Mouse (Mus musculus): ENCODE results near the gene Fam83g. TPM values are rescaled to one million over a fixed set of nuclear protein-coding genes. Genes with fewer than 3 reads are reported as not detected.
A peak's percentile ranks its signal among the peaks of the same experiment; 100 is the strongest.

The Fam83g gene
- total and polyA plus RNA-seq, 2 experiments from 2014 or later, result 0.10 to 0.21 TPM

DNA sequence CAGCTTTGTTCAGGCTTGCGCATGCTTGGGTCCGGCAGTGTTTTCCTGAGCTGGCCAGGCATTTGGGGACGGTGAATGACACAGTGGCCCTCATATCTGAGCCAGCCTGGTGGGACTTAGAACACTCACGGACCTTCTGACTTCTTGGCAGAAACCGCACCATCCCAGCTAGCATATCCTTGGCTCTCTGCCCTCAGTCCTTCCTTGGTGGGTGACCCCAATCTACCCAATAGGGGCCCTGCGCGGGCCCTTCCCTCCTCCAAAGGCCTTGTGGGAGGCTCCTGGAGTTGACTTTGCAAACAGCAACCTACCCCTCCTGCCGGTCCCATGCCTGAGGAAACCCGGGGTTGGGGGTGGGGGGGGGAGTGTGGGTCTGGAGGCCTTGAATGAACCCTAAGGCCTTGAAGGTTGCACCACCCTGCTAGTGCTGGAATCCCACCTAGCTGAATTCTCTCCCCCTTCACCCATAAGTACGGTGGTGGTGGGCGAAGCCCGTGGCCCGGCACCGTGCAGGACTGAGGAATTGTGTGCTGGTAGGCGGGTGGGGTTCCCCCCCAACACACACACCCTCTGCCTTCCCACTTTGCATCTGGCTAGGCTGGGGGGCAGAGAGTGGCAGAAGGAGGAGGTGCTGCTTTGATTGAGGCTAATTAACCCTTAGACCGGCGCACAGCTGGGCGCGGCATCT lies 9.6 kb upstream of the Fam83g start:
- H3K27ac ChIP-seq, result no peak overlapping the region
- no peaks in the 10 kb centered on the region for H3K36me3 ChIP-seq (ENCODE audit: insufficient read depth, low read length)
- no peaks in the 10 kb centered on the region for H3K9me3 ChIP-seq (ENCODE audit: low read length)
- H3K9ac ChIP-seq (replicated peaks; ENCODE audit: low read length), result no peak overlapping the region
- no peak overlapping the region for H3K4me2 ChIP-seq (ENCODE audit: low read depth, low read length)
- peaks cover 9% of the 10 kb centered on the region for H3K4me1 ChIP-seq (ENCODE audit: insufficient read depth, low read length)
- no peaks in the 10 kb centered on the region for H3K27me3 ChIP-seq (ENCODE audit: insufficient read depth, low read length)
- 23% methylated on average over 19 of the region's 19 CpGs for WGBS
- DNase-seq (ENCODE audit: low spot score), result peak; percentile 11
- H3K4me3 ChIP-seq (ENCODE audit: low read length), result no peak overlapping the region
- ATAC-seq, result peak; percentile 41; the same call in 1 of the 2 replicates
- TF ChIP-seq CTCF (IDR thresholded peaks at IDR 0.05; ENCODE audit: low read depth), result no peak

DNA sequence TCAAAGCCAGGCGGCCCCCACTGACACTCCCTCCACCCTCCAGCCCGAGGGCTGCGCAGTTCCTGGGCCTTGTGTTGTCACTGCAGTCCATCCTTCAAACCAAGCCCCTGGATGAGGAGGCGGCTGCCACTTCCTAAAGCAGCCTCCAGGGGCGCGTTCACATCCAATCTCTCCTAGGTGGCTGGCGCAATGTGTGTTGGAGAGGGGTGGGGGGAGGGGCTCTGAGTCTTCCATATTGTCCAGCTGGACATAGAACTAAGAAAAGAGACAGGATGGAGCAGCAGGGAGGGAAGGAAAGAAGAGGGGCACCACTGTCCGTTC lies 9.1 kb upstream of the Fam83g start:
- Histone ChIP-seq H3K27ac (no peak overlapping the region), H3K4me1 (ENCODE audit: insufficient read depth, low read length) (peaks cover 9% of the 10 kb centered on the region), H3K4me2 (ENCODE audit: low read depth, low read length) (no peak overlapping the region), H3K36me3 (ENCODE audit: insufficient read depth, low read length) (no peaks in the 10 kb centered on the region), H3K4me3 (ENCODE audit: low read length) (no peak overlapping the region), H3K9me3 (ENCODE audit: low read length) (no peaks in the 10 kb centered on the region), H3K27me3 (ENCODE audit: insufficient read depth, low read length) (no peaks in the 10 kb centered on the region), H3K9ac (replicated peaks; ENCODE audit: low read length) (no peak overlapping the region)
- peak; percentile 73 for ATAC-seq
- DNase-seq (ENCODE audit: low spot score), result peak; percentile 77
- TF ChIP-seq CTCF (IDR thresholded peaks at IDR 0.05; ENCODE audit: low read depth), result peak; percentile 80
- WGBS, result 5% methylated on average over 8 of the region's 8 CpGs

DNA sequence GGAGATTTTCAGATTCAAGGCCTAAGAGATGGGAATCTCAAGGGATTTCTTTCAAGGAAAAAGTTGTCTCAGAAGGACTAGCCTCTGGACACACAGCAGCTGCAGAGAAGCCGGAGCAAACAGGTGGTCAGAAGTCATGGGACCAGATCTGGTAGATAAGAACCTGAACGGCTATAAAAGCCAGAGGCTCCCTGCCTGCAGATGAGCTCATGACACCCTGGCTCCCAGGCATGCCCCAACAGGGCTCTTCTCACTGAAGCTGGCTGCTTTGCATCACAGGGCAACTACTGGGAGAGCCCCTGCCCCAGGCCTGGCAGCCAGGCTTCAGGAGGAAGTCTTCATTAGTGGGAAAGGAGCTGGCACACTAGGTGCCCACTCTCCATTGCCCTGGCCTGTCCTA lies 8.6 kb upstream of the Fam83g start:
- ATAC-seq (no peak), DNase-seq (ENCODE audit: low spot score) (no peak)
- H3K36me3 ChIP-seq (ENCODE audit: insufficient read depth, low read length), result no peaks in the 10 kb centered on the region
- H3K4me3 ChIP-seq (ENCODE audit: low read length), result no peak overlapping the region
- no peak overlapping the region for H3K4me2 ChIP-seq (ENCODE audit: low read depth, low read length)
- H3K27me3 ChIP-seq (ENCODE audit: insufficient read depth, low read length), result no peaks in the 10 kb centered on the region
- no peaks in the 10 kb centered on the region for H3K9me3 ChIP-seq (ENCODE audit: low read length)
- no peak overlapping the region for H3K9ac ChIP-seq (replicated peaks; ENCODE audit: low read length)
- H3K27ac ChIP-seq, result no peak overlapping the region
- TF ChIP-seq CTCF (IDR thresholded peaks at IDR 0.05; ENCODE audit: low read depth), result no peak
- peaks cover 9% of the 10 kb centered on the region for H3K4me1 ChIP-seq (ENCODE audit: insufficient read depth, low read length)
- WGBS, result 67% methylated on average over 2 of the region's 2 CpGs

DNA sequence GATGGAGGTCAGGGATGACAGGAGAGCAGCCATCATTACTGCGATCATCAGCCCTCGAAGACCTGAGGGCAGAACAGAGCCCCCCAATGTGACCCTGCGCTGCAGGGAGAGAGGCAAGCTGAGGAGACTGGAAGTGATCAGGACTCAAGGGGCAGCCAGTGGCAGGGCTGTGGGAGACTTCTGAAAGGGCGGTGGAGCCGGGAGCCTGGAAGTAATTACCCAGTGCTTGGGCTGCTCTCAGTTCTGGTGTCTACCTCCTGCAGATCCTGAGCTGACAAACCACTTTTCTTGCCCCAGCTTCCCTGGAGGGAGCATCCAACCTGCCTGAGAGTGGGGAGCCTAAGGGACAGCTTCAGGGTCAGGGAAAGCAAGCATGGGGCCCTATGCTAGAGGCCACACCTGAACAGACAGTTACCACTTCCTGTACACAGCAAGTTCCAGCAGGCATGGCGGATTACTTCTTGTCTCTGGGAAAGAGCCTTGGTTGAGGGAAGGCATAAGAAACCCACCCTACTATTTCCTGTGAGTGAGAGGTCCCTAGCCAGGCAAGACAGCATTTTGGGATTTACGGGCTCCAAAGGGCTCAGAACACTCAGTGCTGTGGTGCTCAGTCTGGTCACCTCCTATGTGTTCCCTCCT lies 7.6 kb upstream of the Fam83g start:
- H3K27me3 ChIP-seq (ENCODE audit: insufficient read depth, low read length), result no peaks in the 10 kb centered on the region
- 68% methylated on average over 7 of the region's 7 CpGs for WGBS
- H3K4me3 ChIP-seq (ENCODE audit: low read length), result no peak overlapping the region
- no peak for DNase-seq (ENCODE audit: low spot score)
- peaks cover 9% of the 10 kb centered on the region for H3K4me1 ChIP-seq (ENCODE audit: insufficient read depth, low read length)
- H3K9ac ChIP-seq (replicated peaks; ENCODE audit: low read length), result no peak overlapping the region
- H3K4me2 ChIP-seq (ENCODE audit: low read depth, low read length), result no peak overlapping the region
- no peak overlapping the region for H3K27ac ChIP-seq
- no peak for ATAC-seq
- H3K36me3 ChIP-seq (ENCODE audit: insufficient read depth, low read length), result no peaks in the 10 kb centered on the region
- H3K9me3 ChIP-seq (ENCODE audit: low read length), result no peaks in the 10 kb centered on the region
- no peak for TF ChIP-seq CTCF (IDR thresholded peaks at IDR 0.05; ENCODE audit: low read depth)

DNA sequence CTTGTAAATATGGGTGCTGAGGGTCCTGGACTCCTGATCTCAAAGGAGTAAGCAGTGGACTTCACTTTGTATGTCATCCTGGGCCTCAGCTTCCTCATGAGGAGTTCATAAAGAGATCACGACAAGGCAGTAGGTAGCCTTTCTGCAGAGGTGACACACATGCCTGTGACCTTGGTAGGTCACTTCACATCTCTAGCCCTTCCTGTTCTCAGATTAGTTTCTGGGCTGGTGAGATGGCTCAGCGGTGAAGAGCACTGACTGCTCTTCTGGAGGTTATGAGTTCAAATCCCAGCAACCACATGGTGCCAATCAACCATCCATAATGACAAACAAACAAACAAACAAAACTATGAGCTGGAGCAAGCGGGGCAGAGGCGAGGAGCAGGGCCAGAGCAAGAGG lies 6.2 kb upstream of the Fam83g start:
- Histone ChIP-seq H3K9me3 (ENCODE audit: low read length) (no peaks in the 10 kb centered on the region), H3K4me1 (ENCODE audit: insufficient read depth, low read length) (peaks cover 9% of the 10 kb centered on the region), H3K36me3 (ENCODE audit: insufficient read depth, low read length) (no peaks in the 10 kb centered on the region), H3K9ac (replicated peaks; ENCODE audit: low read length) (no peak overlapping the region), H3K27me3 (ENCODE audit: insufficient read depth, low read length) (no peaks in the 10 kb centered on the region), H3K4me3 (ENCODE audit: low read length) (no peak overlapping the region), H3K4me2 (ENCODE audit: low read depth, low read length) (no peak overlapping the region), H3K27ac (no peak overlapping the region)
- DNase-seq (ENCODE audit: low spot score) (no peak), ATAC-seq (no peak)
- WGBS, result 87% methylated on average over 4 of the region's 4 CpGs
- no peak for TF ChIP-seq CTCF (IDR thresholded peaks at IDR 0.05; ENCODE audit: low read depth)

DNA sequence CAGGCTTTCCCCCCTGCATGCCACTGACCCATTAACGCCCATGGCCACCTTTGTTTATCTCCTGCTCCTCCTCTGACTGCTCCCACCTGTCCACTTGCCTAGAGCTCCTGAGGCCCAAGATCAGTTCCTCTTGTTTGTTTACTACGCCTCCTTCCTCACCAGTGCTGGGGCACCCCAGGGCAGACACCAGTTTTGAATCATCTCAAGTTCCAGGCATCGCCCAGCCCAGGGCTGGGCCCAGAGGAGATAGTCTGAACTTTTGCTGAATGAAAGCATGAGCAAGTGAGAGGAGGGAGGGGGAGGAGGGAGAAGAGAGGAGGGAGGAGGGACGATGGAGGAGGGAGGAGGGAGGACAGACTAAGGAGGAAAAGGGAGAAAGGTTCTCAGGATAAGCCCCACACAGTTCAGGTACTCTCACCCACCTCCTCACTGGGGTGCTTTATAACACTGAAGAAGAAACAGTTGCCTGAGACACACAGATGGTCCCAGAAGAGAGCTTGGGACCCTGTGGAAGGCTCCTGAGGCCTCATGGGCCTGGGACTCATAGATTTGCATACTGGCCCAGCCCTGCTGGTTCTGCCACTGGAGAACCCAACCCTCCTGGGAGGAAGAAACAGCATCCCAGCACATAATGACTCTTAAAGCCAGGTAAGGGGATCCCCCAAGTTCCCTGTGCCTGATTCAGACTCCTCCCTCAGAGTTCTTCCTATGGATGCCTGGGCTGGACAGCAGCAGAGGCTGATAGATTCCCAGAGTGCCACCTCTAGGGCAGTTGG lies 4.6 kb upstream of the Fam83g start:
- Histone ChIP-seq H3K4me1 (ENCODE audit: insufficient read depth, low read length) (peaks cover 6% of the 10 kb centered on the region), H3K36me3 (ENCODE audit: insufficient read depth, low read length) (no peaks in the 10 kb centered on the region), H3K27ac (no peak overlapping the region), H3K4me3 (ENCODE audit: low read length) (no peak overlapping the region), H3K4me2 (ENCODE audit: low read depth, low read length) (no peak overlapping the region), H3K27me3 (ENCODE audit: insufficient read depth, low read length) (peaks cover 14% of the 10 kb centered on the region), H3K9ac (replicated peaks; ENCODE audit: low read length) (no peak overlapping the region), H3K9me3 (ENCODE audit: low read length) (no peaks in the 10 kb centered on the region)
- no peak for TF ChIP-seq CTCF (IDR thresholded peaks at IDR 0.05; ENCODE audit: low read depth)
- ATAC-seq (no peak), DNase-seq (ENCODE audit: low spot score) (no peak)
- 81% methylated on average over 4 of the region's 4 CpGs for WGBS

Measured in hindbrain, postnatal 0 days (tissue).